Mouse (Mus musculus): ENCODE data around the gene Zfp141. TPM values are rescaled to one million over a fixed set of nuclear protein-coding genes. Genes with fewer than 3 reads are reported as not detected.
A peak's percentile ranks its signal among the peaks of the same experiment; 100 is the strongest.
"Not testable (repeated sequence)": the region's sequence is repeated elsewhere in the genome, so short reads cannot be mapped to it uniquely, and the experiment has no call there.

Zfp141 gene
- polyA plus RNA-seq (2015; fragmentation: Nextera tagmentation; extraction: Ambion mirVana) = 11.6 and 11.7 TPM in 2 replicates

- Histone ChIP-seq H3K27ac (replicated peaks) (peak within 1 kb of the TSS; percentile 70), H3K4me2 (peak within 1 kb of the TSS; percentile 65), H3K4me1 (replicated peaks) (peaks cover 13% of the 10 kb centered on the region), H3K9ac (peak within 1 kb of the TSS; percentile 76), H3K4me3 (peak within 1 kb of the TSS; percentile 69)
- ATAC-seq (ENCODE audit: low FRiP score, low read depth) = peak; percentile 97
- not testable (repeated sequence) for H3K36me3 ChIP-seq, H3K9me3 ChIP-seq, H3K27me3 ChIP-seq
- 3% methylated on average over 18 of the region's 18 CpGs for WGBS
Observed at GRCm38 (mm10) chr7:42505588-42505987, at the start of gene Zfp141. Zfp141 (minus strand) TSS chr7:42505740.

GRCm38 (mm10) chr7:42551766-42552165 lies 46.2 kb upstream of the Zfp141 start:
- Histone ChIP-seq H3K27me3 (no peaks in the 10 kb centered on the region), H3K4me3 (no peak overlapping the region), H3K4me2 (no peak overlapping the region), H3K36me3 (no peaks in the 10 kb centered on the region), H3K9me3 (peaks cover 12% of the 10 kb centered on the region), H3K9ac (no peak overlapping the region), H3K4me1 (replicated peaks) (no peaks in the 10 kb centered on the region), H3K27ac (replicated peaks) (no peak overlapping the region)
- no peak for ATAC-seq (ENCODE audit: low FRiP score, low read depth)
- WGBS = 80% methylated on average over 3 of the region's 3 CpGs

- H3K4me3 ChIP-seq = peak overlapping the region; percentile 69
- H3K4me1 ChIP-seq (replicated peaks) = peaks cover 13% of the 10 kb centered on the region
- peak; percentile 71 for ATAC-seq (ENCODE audit: low FRiP score, low read depth)
- H3K9me3 ChIP-seq = no peaks in the 10 kb centered on the region
- peak overlapping the region; percentile 70 for H3K27ac ChIP-seq (replicated peaks)
- peaks cover 12% of the 10 kb centered on the region for H3K36me3 ChIP-seq
- whole genome bisulfite sequencing = 1% methylated on average over 20 of the region's 20 CpGs
- no peaks in the 10 kb centered on the region for H3K27me3 ChIP-seq
- H3K9ac ChIP-seq = peak overlapping the region; percentile 76
- peak overlapping the region; percentile 65 for H3K4me2 ChIP-seq
Observed at GRCm38 (mm10) chr7:42505186-42505585, 354 bp downstream of the Zfp141 start.

GRCm38 (mm10) chr7:42498248-42498647 lies 7.3 kb downstream of the Zfp141 start:
- no peak for ATAC-seq (ENCODE audit: low FRiP score, low read depth)
- no peak overlapping the region for H3K27ac ChIP-seq (replicated peaks)
- 0 out of 2 replicates have a peak, but pooled peaks cover 10% of the 10 kb centered on the region for H3K9me3 ChIP-seq
- peaks cover 36% of the 10 kb centered on the region for H3K36me3 ChIP-seq
- no peaks in the 10 kb centered on the region; the same call in 1 of the 2 replicates for H3K4me1 ChIP-seq (replicated peaks)
- H3K27me3 ChIP-seq = no peaks in the 10 kb centered on the region
- H3K4me2 ChIP-seq = no peak overlapping the region
- H3K9ac ChIP-seq = no peak overlapping the region
- WGBS = 98% methylated on average over 5 of the region's 5 CpGs
- H3K4me3 ChIP-seq = no peak overlapping the region

GRCm38 (mm10) chr7:42497356-42497755 lies 8.2 kb downstream of the Zfp141 start:
- H3K4me3 ChIP-seq = no peak overlapping the region
- no peak overlapping the region for H3K9ac ChIP-seq
- H3K9me3 ChIP-seq = 0 out of 2 replicates have a peak, but pooled peaks cover 10% of the 10 kb centered on the region
- no peaks in the 10 kb centered on the region for H3K27me3 ChIP-seq
- 94% methylated on average over 9 of the region's 9 CpGs for WGBS
- no peak overlapping the region for H3K4me2 ChIP-seq
- ATAC-seq (ENCODE audit: low FRiP score, low read depth) = no peak
- peaks cover 36% of the 10 kb centered on the region for H3K36me3 ChIP-seq
- H3K4me1 ChIP-seq (replicated peaks) = no peaks in the 10 kb centered on the region
- H3K27ac ChIP-seq (replicated peaks) = no peak overlapping the region

GRCm38 (mm10) chr7:42496202-42496601 lies 9.3 kb downstream of the Zfp141 start:
- Histone ChIP-seq H3K4me2 (no peak overlapping the region), H3K27ac (replicated peaks) (no peak overlapping the region), H3K9ac (no peak overlapping the region), H3K36me3 (peaks cover 32% of the 10 kb centered on the region), H3K4me3 (no peak overlapping the region), H3K27me3 (no peaks in the 10 kb centered on the region), H3K4me1 (replicated peaks) (no peaks in the 10 kb centered on the region), H3K9me3 (0 out of 2 replicates have a peak, but pooled peaks cover 10% of the 10 kb centered on the region)
- no peak for ATAC-seq (ENCODE audit: low FRiP score, low read depth)
- WGBS = 100% methylated on average over 1 of the region's 1 CpGs

- H3K27ac ChIP-seq (replicated peaks) = no peak overlapping the region
- H3K4me1 ChIP-seq (replicated peaks) = no peaks in the 10 kb centered on the region
- ATAC-seq (ENCODE audit: low FRiP score, low read depth) = no peak
- peaks cover 31% of the 10 kb centered on the region for H3K36me3 ChIP-seq
- H3K9ac ChIP-seq = no peak overlapping the region
- no peak overlapping the region for H3K4me2 ChIP-seq
- H3K9me3 ChIP-seq = 0 out of 2 replicates have a peak, but pooled peaks cover 3% of the 10 kb centered on the region
- 90% methylated on average over 5 of the region's 5 CpGs for WGBS
- H3K4me3 ChIP-seq = no peak overlapping the region
- no peaks in the 10 kb centered on the region for H3K27me3 ChIP-seq
Observed at GRCm38 (mm10) chr7:42490859-42491258, 14.7 kb downstream of the Zfp141 start.

GRCm38 (mm10) chr7:42490358-42490757 lies 15.2 kb downstream of the Zfp141 start:
- Histone ChIP-seq H3K27ac (replicated peaks) (no peak overlapping the region), H3K9ac (no peak overlapping the region), H3K4me2 (no peak overlapping the region), H3K4me3 (no peak overlapping the region), H3K9me3 (no peaks in the 10 kb centered on the region), H3K27me3 (no peaks in the 10 kb centered on the region), H3K36me3 (peaks cover 34% of the 10 kb centered on the region), H3K4me1 (replicated peaks) (no peaks in the 10 kb centered on the region)
- no peak for ATAC-seq (ENCODE audit: low FRiP score, low read depth)
- WGBS = 97% methylated on average over 4 of the region's 4 CpGs

- H3K36me3 ChIP-seq = no peaks in the 10 kb centered on the region
- peaks cover 6% of the 10 kb centered on the region; the same call in 1 of the 2 replicates for H3K9me3 ChIP-seq
- no peak overlapping the region for H3K4me2 ChIP-seq
- H3K4me3 ChIP-seq = no peak overlapping the region
- no peak overlapping the region for H3K27ac ChIP-seq (replicated peaks)
- ATAC-seq (ENCODE audit: low FRiP score, low read depth) = no peak
- no peaks in the 10 kb centered on the region for H3K27me3 ChIP-seq
- H3K9ac ChIP-seq = no peak overlapping the region
- 67% methylated on average over 4 of the region's 4 CpGs for WGBS
- H3K4me1 ChIP-seq (replicated peaks) = no peaks in the 10 kb centered on the region
Observed at GRCm38 (mm10) chr7:42454640-42455039, 50.9 kb downstream of the Zfp141 start.

GRCm38 (mm10) chr7:42450618-42451017 lies 54.9 kb downstream of the Zfp141 start:
- Histone ChIP-seq H3K4me3 (no peak overlapping the region), H3K27ac (replicated peaks) (no peak overlapping the region), H3K36me3 (no peaks in the 10 kb centered on the region), H3K4me2 (no peak overlapping the region), H3K27me3 (no peaks in the 10 kb centered on the region), H3K9ac (no peak overlapping the region), H3K9me3 (peaks cover 6% of the 10 kb centered on the region; the same call in 1 of the 2 replicates), H3K4me1 (replicated peaks) (no peaks in the 10 kb centered on the region)
- no peak for ATAC-seq (ENCODE audit: low FRiP score, low read depth)
- WGBS = 35% methylated on average over 3 of the region's 3 CpGs

- H3K9me3 ChIP-seq = no peaks in the 10 kb centered on the region; the same call in 1 of the 2 replicates
- H3K4me2 ChIP-seq = no peak within 1 kb of the TSS
- no peaks in the 10 kb centered on the region for H3K36me3 ChIP-seq
- H3K9ac ChIP-seq = no peak within 1 kb of the TSS
- no peak within 1 kb of the TSS for H3K27ac ChIP-seq (replicated peaks)
- H3K4me3 ChIP-seq = no peak within 1 kb of the TSS
- no peaks in the 10 kb centered on the region for H3K4me1 ChIP-seq (replicated peaks)
- WGBS = 80% methylated on average over 5 of the region's 5 CpGs
- no peak for ATAC-seq (ENCODE audit: low FRiP score, low read depth)
- no peaks in the 10 kb centered on the region for H3K27me3 ChIP-seq
Observed at GRCm38 (mm10) chr7:42447850-42448249, 57.7 kb downstream of the Zfp141 start, which contains the start of gene 4933421I07Rik. 4933421I07Rik (minus strand) TSS chr7:42448120.

- Histone ChIP-seq H3K4me3 (no peak overlapping the region), H3K9me3 (no peaks in the 10 kb centered on the region; the same call in 1 of the 2 replicates), H3K9ac (no peak overlapping the region), H3K27me3 (no peaks in the 10 kb centered on the region), H3K36me3 (no peaks in the 10 kb centered on the region), H3K4me2 (no peak overlapping the region), H3K4me1 (replicated peaks) (no peaks in the 10 kb centered on the region), H3K27ac (replicated peaks) (no peak overlapping the region)
- ATAC-seq (ENCODE audit: low FRiP score, low read depth) = no peak
- 87% methylated on average over 9 of the region's 9 CpGs for whole genome bisulfite sequencing
Observed at GRCm38 (mm10) chr7:42447352-42447751, 58.2 kb downstream of the Zfp141 start.
